Mouse (Mus musculus) stomach, embryonic 16.5 days (tissue): Measurements from ENCODE around the gene Ptpn9. TPM values are rescaled to one million over a fixed set of nuclear protein-coding genes. Genes with fewer than 3 reads are reported as not detected.
A peak's percentile ranks its signal among the peaks of the same experiment; 100 is the strongest.

Experiments
- ATAC-seq: fragments of 200-750 bp; cut with Nextera tagmentation; 2 replicates; pipeline ENCODE4 v1.8.0; 2017; ENCODE audit warnings: moderate number of reproducible peaks, moderate TSS enrichment; ENCODE audit not compliant: insufficient read depth, low FRiP score
- H3K27ac ChIP-seq: fragments of 300-500 bp; sonication (generic); 2 replicates; pipeline ENCODE4 v1.5.1; 2014; ENCODE audit warnings: low read length
- H3K27me3 ChIP-seq: fragments of 300-500 bp; sonication (generic); 2 replicates; pipeline ENCODE4 v1.6.1; 2014; ENCODE audit warnings: low read length, control low read depth, mixed read lengths; ENCODE audit not compliant: control insufficient read depth, insufficient read depth
- H3K36me3 ChIP-seq: fragments of 300-500 bp; sonication (generic); 2 replicates; pipeline ENCODE4 v1.6.1; 2014; ENCODE audit warnings: low read length; ENCODE audit not compliant: control insufficient read depth, insufficient read depth
- H3K4me1 ChIP-seq: fragments of 300-500 bp; sonication (generic); 2 replicates; pipeline ENCODE4 v1.6.1; 2014; ENCODE audit warnings: low read length, control low read depth, mixed read lengths; ENCODE audit not compliant: control insufficient read depth, insufficient read depth
- H3K4me2 ChIP-seq: fragments of 300-500 bp; sonication (generic); 2 replicates; pipeline ENCODE4 v1.6.1; 2014; ENCODE audit warnings: low read depth, low read length, mixed read lengths
- H3K4me3 ChIP-seq: fragments of 300-500 bp; sonication (generic); replicated peaks from 2 replicates; pipeline ENCODE4 v1.5.1; 2014; ENCODE audit warnings: mild to moderate bottlenecking, low read length
- H3K9ac ChIP-seq: fragments of 300-500 bp; sonication (generic); 2 replicates; pipeline ENCODE4 v1.6.1; 2014; ENCODE audit warnings: low read length
- H3K9me3 ChIP-seq: fragments of 300-500 bp; sonication (generic); replicated peaks from 2 replicates; pipeline ENCODE4 v1.6.1; 2016; ENCODE audit warnings: low read length, control low read depth; ENCODE audit not compliant: control insufficient read depth
- WGBS: fragments of 180-500 bp; shearing (Covaris S2); extraction: QIAGEN DNeasy Blood & Tissue Kit; methylation state at CpG from one replicate; pipeline ENCODE4 v1.1.7; 2014; 5-methylcytosine and 5-hydroxymethylcytosine counted together
- polyA plus RNA-seq: library from polyadenylated mRNA; unstranded; fragments of >200 nt; fragmentation: Nextera tagmentation; extraction: Ambion mirVana; gene quantifications from 2 replicates; pipeline ENCODE4 v1.2.1, GENCODE M21; 2015

The Ptpn9 gene
- polyA plus RNA-seq, 1 experiment from 2014 or later: 15.1 TPM

DNA sequence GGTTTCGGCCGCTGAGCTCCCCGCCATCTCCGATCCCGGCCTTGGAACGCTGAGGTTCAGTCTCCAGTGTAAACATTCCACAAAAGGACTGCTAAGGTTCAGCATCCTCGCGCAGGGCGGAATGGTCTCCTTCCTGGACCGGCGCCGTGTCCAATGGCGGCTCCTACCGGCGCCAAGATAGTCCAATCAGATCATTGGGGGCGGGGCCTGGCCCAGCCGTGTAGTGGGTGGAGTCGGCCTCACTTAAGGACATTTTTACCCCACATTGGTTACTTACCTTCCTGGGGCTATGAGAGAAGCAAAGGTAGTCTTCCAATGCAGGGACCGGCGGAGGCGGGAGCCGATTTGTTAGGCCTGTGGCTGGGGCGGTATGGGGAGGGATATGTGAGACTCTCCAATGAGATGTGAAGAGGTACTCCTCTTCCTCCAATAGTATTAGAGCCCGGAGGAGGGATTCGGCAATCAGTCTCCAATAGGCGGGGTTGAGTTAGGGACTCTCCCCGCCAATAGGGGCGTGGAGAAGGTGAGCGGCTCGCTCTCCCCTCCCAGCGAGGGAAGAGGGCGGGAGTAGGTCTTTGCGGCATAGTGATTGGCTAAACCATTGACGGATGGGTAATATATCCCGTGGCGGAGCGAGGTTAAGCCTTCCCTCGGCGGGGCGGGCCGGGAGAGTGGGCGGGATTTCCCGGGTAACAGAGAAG lies 81.1 kb downstream of the Ptpn9 start:
- H3K27me3 ChIP-seq: no peaks in the 10 kb centered on the region
- peak overlapping the region; percentile 96 for H3K9ac ChIP-seq
- peak; percentile 87 for ATAC-seq
- peaks cover 18% of the 10 kb centered on the region for H3K4me1 ChIP-seq
- H3K36me3 ChIP-seq: no peaks in the 10 kb centered on the region
- H3K4me3 ChIP-seq: peak overlapping the region; percentile 99
- peak overlapping the region; percentile 99 for H3K4me2 ChIP-seq
- peak overlapping the region; percentile 99 for H3K27ac ChIP-seq
- H3K9me3 ChIP-seq: no peaks in the 10 kb centered on the region
- WGBS: under 1% methylated on average over 43 of the region's 43 CpGs

DNA sequence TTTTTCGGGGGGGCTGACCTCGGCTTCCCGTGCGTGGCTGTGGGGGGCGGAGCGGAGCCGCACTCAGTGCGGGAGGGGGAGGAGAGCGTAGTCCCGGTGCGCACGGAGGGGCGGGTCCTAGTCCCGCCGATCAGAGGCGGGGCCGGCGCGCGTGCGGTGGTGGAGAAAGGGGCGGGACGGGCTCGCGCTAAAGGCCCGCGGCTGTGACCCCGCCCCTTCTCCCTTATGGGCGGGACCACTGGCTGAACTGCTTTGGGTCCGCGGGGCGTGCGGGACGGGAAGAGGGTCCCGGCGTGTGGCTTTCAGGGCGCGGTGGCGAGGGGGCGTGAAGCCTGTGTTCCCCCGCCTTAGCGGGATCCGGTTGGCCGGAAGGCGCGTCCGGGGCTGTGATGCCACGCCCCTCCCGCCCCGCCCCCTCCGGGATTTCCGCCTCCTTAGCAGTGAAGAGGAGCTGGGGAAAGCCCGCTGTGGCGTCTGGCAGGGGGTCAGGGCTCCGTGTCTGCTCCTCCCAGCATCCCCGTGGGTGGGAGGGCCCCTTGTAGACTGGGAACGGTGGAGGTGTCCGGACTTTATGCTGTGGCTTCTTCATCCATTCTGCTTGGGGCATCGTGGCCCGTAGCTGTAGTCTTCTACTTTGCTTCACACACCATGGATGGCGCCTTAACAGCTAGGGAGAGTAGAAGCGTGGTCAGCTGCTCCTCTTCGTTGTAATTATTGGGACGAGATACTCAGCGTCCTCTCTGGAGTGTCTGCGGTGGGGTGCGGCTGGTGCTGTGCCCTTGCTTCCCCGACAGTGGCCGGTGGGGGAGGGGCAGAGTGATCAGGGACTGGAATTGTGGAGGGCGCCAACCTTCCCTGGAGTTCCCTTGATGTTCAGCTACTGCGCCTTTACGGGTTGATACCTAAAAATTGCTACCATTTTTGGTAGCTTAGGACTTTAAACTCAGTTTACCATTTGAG lies 82.3 kb downstream of the Ptpn9 start:
- peaks cover 15% of the 10 kb centered on the region for H3K4me1 ChIP-seq
- H3K4me3 ChIP-seq: peak overlapping the region; percentile 99
- under 1% methylated on average over 68 of the region's 72 CpGs for WGBS
- H3K27me3 ChIP-seq: no peaks in the 10 kb centered on the region
- peak overlapping the region; percentile 87 for H3K4me2 ChIP-seq
- H3K9ac ChIP-seq: peak overlapping the region; percentile 96
- no peaks in the 10 kb centered on the region for H3K36me3 ChIP-seq
- H3K9me3 ChIP-seq: no peaks in the 10 kb centered on the region
- ATAC-seq: peak; percentile 36
- H3K27ac ChIP-seq: peak overlapping the region; percentile 99

DNA sequence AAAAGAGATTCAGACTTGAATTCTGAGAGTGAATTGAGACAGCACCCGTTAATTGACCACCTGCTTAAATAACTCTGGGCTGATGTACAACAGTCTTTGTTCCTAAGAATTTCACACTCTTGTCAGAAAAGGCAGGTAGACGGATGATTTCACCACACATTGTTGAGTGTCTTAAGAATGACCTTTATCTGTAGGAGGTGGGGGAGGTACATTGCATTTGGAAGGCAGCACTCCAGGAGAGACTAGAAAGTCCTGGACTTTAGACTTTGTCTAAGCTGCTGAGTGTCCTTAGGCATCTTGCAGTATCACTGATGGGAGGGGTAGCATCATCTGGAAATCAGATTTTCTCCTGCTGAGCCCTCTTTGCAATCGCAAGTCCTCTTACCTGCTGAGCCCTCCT lies 87.5 kb downstream of the Ptpn9 start:
- Histone ChIP-seq H3K9ac (no peak overlapping the region), H3K36me3 (no peaks in the 10 kb centered on the region), H3K4me2 (no peak overlapping the region), H3K27me3 (no peaks in the 10 kb centered on the region), H3K27ac (no peak overlapping the region), H3K4me3 (no peak overlapping the region), H3K9me3 (no peaks in the 10 kb centered on the region), H3K4me1 (peaks cover 5% of the 10 kb centered on the region)
- no peak for ATAC-seq
- WGBS: 72% methylated on average over 3 of the region's 3 CpGs

Other genes with a start within 250 kb of the Ptpn9 start
- gene Lingo1, start 198.5 kb upstream of the Ptpn9 start, polyA plus RNA-seq: 1.8 and 3.2 TPM in 2 replicates
- gene Odf3l1, start 130.2 kb upstream of the Ptpn9 start, polyA plus RNA-seq: 1.2 and 1.3 TPM in 2 replicates
- 24.0 and 28.1 TPM in 2 replicates for gene Cspg4, start 129.9 kb upstream of the Ptpn9 start, polyA plus RNA-seq
- gene Snx33, start 66.6 kb upstream of the Ptpn9 start, polyA plus RNA-seq: 12.9 and 13.1 TPM in 2 replicates
- gene Imp3, start 57.4 kb upstream of the Ptpn9 start, polyA plus RNA-seq: 73.9 and 80.1 TPM in 2 replicates
- gene Snupn, start 44.0 kb upstream of the Ptpn9 start, polyA plus RNA-seq: 19.8 and 20.0 TPM in 2 replicates
- gene Sin3a, start 77.1 kb downstream of the Ptpn9 start, polyA plus RNA-seq: 27.5 and 27.6 TPM in 2 replicates
- gene Man2c1, start 135.8 kb downstream of the Ptpn9 start, polyA plus RNA-seq: 74.8 and 80.9 TPM in 2 replicates
- gene Neil1, start 153.4 kb downstream of the Ptpn9 start, polyA plus RNA-seq: 8.4 and 8.9 TPM in 2 replicates
- 84.3 and 92.9 TPM in 2 replicates for gene Commd4, start 163.4 kb downstream of the Ptpn9 start, polyA plus RNA-seq
- gene Trcg1, start 241.6 kb downstream of the Ptpn9 start, polyA plus RNA-seq: 0.07 TPM in 1 of 2 replicates, not detected in the other